21 mouse cellular contexts compared by ENCODE assay signal in the genomic region with DNA sequence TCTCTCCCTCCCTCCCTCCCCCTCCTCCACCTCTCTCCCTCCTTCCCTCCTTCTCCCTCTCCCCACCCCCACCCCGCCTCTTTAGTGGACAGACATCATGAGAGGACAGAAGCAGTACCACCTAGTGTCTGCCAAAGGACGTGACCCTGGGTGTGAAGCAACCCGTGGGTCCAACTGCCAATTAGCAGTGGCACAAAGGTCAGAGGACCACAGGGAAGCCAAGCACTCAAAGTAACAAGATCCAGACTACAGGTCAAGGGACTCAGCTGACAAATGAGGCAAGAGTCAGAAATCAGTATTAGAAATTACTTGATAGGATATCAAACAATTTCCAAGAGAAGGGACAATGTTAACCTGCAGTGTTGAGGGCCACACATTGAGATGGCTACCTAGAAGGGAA. TPM values are rescaled to one million over a fixed set of nuclear protein-coding genes. Genes with fewer than 3 reads are reported as not detected.
DNase-seq lines count a peak whose midpoint lies in the region; ATAC-seq lines count a peak whose summit lies in the region.
"Had no signal": no experiment of that assay in that cellular context is flagged by ENCODE, and none has a peak within 500 bp of the region (broad histone marks: within the 10 kb centered on the region; RNA-seq: fewer than 3 reads in every experiment).

No protein-coding gene starts in this region.

- no peak overlapping the region for H3K4me3 ChIP-seq in intestine, embryonic 15.5 days (replicated peaks)
- H3K4me3 ChIP-seq: forebrain, embryonic 15.5 days; heart, adult 2 months; limb, embryonic 13.5 days; midbrain, embryonic 12.5 days; neural tube, embryonic 13.5 days had no signal

- WGBS in intestine, embryonic 15.5 days = 42% methylated on average over 3 of the region's 3 CpGs

- H3K27me3 ChIP-seq in intestine, embryonic 15.5 days (replicated peaks) = no peaks in the 10 kb centered on the region
- H3K27me3 ChIP-seq: forebrain, embryonic 15.5 days; limb, embryonic 13.5 days; midbrain, embryonic 12.5 days; neural tube, embryonic 13.5 days had no signal

- H3K4me2 ChIP-seq in intestine, embryonic 15.5 days (replicated peaks) = no peak overlapping the region
- H3K4me2 ChIP-seq: forebrain, embryonic 15.5 days; limb, embryonic 13.5 days; midbrain, embryonic 12.5 days; neural tube, embryonic 13.5 days had no signal

- peak; percentile 13 for DNase-seq in embryo, embryonic 10 days (ENCODE audit: low spot score)
- no peak for DNase-seq in embryo, embryonic 9.5 days (ENCODE audit: extremely low spot score)
- peak; percentile 41 to 66 for DNase-seq in kidney, adult 8-10 months
- no peak for DNase-seq in kidney, postnatal 10 days
- peak; percentile 62 for DNase-seq in lung, postnatal 36 days
- DNase-seq in lung, postnatal 10 days = no peak
- peak; percentile 46 to 68 for DNase-seq in adrenal gland, postnatal 36 days
- DNase-seq: B cell, adult 2 months; cerebellum, adult 9-10 months; heart, adult 2 months; heart, postnatal 4 days; layer of hippocampus, postnatal 36 days; right cerebral cortex, postnatal 14 days; thymus, postnatal 36 days had no signal

- no peaks in the 10 kb centered on the region for H3K36me3 ChIP-seq in intestine, embryonic 15.5 days
- H3K36me3 ChIP-seq: forebrain, embryonic 15.5 days; limb, embryonic 13.5 days; midbrain, embryonic 12.5 days; neural tube, embryonic 13.5 days had no signal

- no peak overlapping the region for H3K27ac ChIP-seq in intestine, embryonic 15.5 days
- H3K27ac ChIP-seq: forebrain, embryonic 15.5 days; heart, adult 2 months; limb, embryonic 13.5 days; midbrain, embryonic 12.5 days; neural tube, embryonic 13.5 days had no signal

- no peaks in the 10 kb centered on the region for H3K9me3 ChIP-seq in intestine, embryonic 15.5 days
- H3K9me3 ChIP-seq: forebrain, embryonic 15.5 days; limb, embryonic 13.5 days; midbrain, embryonic 12.5 days; neural tube, embryonic 13.5 days had no signal

- no peak overlapping the region for H3K9ac ChIP-seq in intestine, embryonic 15.5 days
- H3K9ac ChIP-seq: forebrain, embryonic 15.5 days; limb, embryonic 13.5 days; midbrain, embryonic 12.5 days; neural tube, embryonic 13.5 days had no signal

- ATAC-seq in intestine, embryonic 15.5 days = no peak
- ATAC-seq: forebrain, embryonic 15.5 days; hindbrain, embryonic 16.5 days; intestine, postnatal 0 days had no signal

- H3K4me1 ChIP-seq in intestine, embryonic 15.5 days (replicated peaks) = no peaks in the 10 kb centered on the region
- H3K4me1 ChIP-seq: forebrain, embryonic 15.5 days; limb, embryonic 13.5 days; midbrain, embryonic 12.5 days; neural tube, embryonic 13.5 days had no signal

RNA-seq across cellular contexts. Expression of a gene that starts 34.6 kb away (rescaled TPM):
- total RNA-seq in adrenal gland, postnatal 36 days (2021) = 100 to 1,000 TPM; 101 to 129 TPM
- polyA plus RNA-seq in intestine, embryonic 15.5 days (2015; fragmentation: Nextera tagmentation; extraction: Ambion mirVana) = 157 and 159 TPM in 2 replicates

Comparison
In these comparisons a context has a peak if more than half of its experiments do, and no peak if none do; other contexts are left out.
1. DNase-seq: peak in embryo, embryonic 10 days (single experiment), kidney, adult 8-10 months (2 of 2), lung, postnatal 36 days (single experiment) and adrenal gland, postnatal 36 days (2 of 2); none in embryo, embryonic 9.5 days (single experiment), kidney, postnatal 10 days (single experiment) and lung, postnatal 10 days (single experiment).